Mouse (Mus musculus) T-cell, adult 66 days (primary cell): ENCODE results near the gene Actn1. TPM values are rescaled to one million over a fixed set of nuclear protein-coding genes. Genes with fewer than 3 reads are reported as not detected.

ENCODE experiments used
- total RNA-seq, 2 experiments: library from RNA; stranded (reverse); gene quantifications; 3 replicates in 1 of 2; 4 replicates in 1 of 2; pipeline ENCODE4 v1.2.4; 2023

Actn1 gene
- 100 to 1,000 TPM; 336 to 349 TPM for total RNA-seq

DNA sequence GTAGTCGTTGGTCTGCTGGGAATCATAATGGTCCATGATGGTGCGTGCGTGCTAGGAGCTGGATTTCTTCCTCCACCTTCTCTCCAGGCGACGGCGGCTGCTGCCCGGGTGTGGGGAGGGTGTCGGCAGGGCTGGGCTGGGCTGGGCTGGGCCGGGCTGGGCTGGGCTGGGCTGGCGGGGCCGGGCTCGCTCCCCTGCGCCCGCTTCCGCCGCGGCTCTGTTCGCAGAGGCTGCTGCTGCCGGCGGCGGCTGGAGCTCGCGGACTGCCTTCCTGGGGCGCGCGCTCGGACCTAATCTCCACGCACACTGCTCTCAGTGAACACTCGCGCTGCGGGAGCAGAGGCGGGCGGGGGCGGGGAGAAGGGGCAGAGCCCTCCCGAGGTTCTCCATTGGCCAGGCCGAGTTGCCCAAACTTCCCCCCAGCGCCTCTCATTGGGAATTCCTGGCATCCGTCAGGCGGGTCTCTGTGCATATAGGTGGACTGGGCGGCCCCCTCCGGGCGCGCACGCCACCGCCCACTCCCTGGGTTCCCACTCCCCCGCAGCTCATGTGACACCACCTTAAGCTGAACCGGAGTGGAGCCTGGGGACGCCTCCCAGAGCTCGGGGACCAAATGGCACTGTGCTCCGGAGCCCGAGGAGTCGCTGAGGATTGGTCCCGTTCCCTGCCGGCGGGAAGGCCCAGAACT is at the start of gene Actn1:
TSS of gene Actn1 (minus strand) at position 316 of the 688 bp plus-strand sequence.

Other genes with a start within 250 kb of the Actn1 start
- gene Zfp36l1, start 147.4 kb downstream of the Actn1 start, total RNA-seq, result 100 to 1,000 TPM; 333 to 394 TPM
- gene Dcaf5, start 176.2 kb upstream of the Actn1 start, total RNA-seq, result 10 to 100 TPM; 60.8 to 69.0 TPM
- 10 to 100 TPM; 47.8 to 56.0 TPM for gene Exd2, start 202.7 kb upstream of the Actn1 start, total RNA-seq